Mouse (Mus musculus) lung, adult 2 months (tissue): ENCODE measurements at regions not wholly inside any gene's neighbourhood (a gene's known extent, or its start where the extent isn't known, plus 50 kb on each side); places are given as distances from the start of the nearest gene placed in this dataset.

Source experiments
- CTCF ChIP-seq: fragments of 200-500 bp; IDR thresholded peaks from 2 replicates; pipeline ENCODE4 v1.5.1; 2011; ENCODE audit warnings: mild to moderate bottlenecking, low read length, control low read depth; ENCODE audit not compliant: insufficient read depth
- POLR2A ChIP-seq: fragments of 200-500 bp; IDR thresholded peaks from 2 replicates; pipeline ENCODE4 v1.6.1; 2011; ENCODE audit warnings: low read depth, mild to moderate bottlenecking, control low read depth, low read length, borderline replicate concordance; ENCODE audit errors: extremely low read depth

DNA sequence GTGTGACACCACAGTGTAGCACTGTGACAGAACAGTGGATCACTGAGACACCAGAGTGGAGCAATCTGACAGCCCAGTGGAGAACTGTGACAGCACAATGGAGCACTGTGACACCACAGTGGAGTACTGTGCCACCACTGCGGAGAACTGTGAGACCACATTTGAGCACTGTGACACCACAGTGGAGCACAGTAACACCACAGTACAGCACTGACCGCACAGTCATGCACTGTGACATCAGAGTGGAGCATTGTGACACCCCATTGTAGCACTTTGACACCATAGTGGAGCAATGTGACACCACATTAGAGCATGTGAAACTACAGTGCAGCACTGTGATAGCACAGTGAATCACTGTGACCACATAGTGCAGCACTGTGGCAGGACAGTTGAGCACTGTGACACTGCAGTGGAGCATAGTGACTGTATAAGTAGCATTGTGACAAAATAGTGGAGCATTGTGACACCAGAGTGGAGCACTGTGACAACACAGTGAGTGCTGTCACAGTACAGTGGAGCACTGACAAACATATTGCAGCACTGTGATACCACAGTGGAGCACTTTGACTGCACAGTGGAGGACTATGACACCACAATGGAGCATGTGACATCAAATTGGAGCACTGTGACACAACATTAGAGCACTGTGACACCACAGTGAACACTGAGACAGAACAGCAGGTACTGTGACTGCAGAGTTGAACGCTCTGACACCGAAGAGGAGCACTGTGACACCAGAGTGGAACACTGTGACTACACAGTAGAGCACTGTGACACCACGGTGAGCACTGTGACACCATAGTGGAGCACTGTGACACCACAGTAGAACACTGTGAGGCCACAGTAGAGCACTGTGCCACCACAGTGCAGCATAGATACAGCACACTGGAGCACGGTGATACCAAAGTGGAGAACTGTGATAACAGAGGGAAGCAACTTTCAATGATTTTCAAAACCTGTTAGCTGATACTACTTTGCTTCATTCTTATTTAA is 81.4 kb upstream of the Vmn1r2 start:
- TF ChIP-seq CTCF (no peak), POLR2A (no peak)
